Mouse (Mus musculus) liver, embryonic 12.5 days (tissue): ENCODE measurements around the gene Gm3558. TPM values are rescaled to one million over a fixed set of nuclear protein-coding genes. Genes with fewer than 3 reads are reported as not detected.
"Not testable (repeated sequence)": the region's sequence is repeated elsewhere in the genome, so short reads cannot be mapped to it uniquely, and the experiment has no call there.

ENCODE experiments used
- ATAC-seq: fragments of 200-750 bp; cut with Nextera tagmentation; 2 replicates; pipeline ENCODE4 v1.8.0; 2017; ENCODE audit warnings: moderate number of reproducible peaks, mild to moderate bottlenecking, moderate library complexity
- H3K27ac ChIP-seq: fragments of 300-500 bp; sonication (generic); 2 replicates; pipeline ENCODE4 v1.5.1; 2016; ENCODE audit warnings: mild to moderate bottlenecking
- H3K27me3 ChIP-seq: fragments of 300-500 bp; sonication (generic); replicated peaks from 2 replicates; pipeline ENCODE4 v1.6.1; 2016; ENCODE audit warnings: mild to moderate bottlenecking, moderate library complexity
- H3K36me3 ChIP-seq: fragments of 300-500 bp; sonication (generic); 2 replicates; pipeline ENCODE4 v1.6.1; 2016; ENCODE audit warnings: mild to moderate bottlenecking, moderate library complexity
- H3K4me1 ChIP-seq: fragments of 300-500 bp; sonication (generic); 2 replicates; pipeline ENCODE4 v1.6.1; 2016
- H3K4me2 ChIP-seq: fragments of 300-500 bp; sonication (generic); 2 replicates; pipeline ENCODE4 v1.6.1; 2016; ENCODE audit warnings: mild to moderate bottlenecking, moderate library complexity
- H3K4me3 ChIP-seq: fragments of 300-500 bp; sonication (generic); 2 replicates; pipeline ENCODE4 v1.5.1; 2016; ENCODE audit warnings: mild to moderate bottlenecking, moderate library complexity
- H3K9ac ChIP-seq: fragments of 300-500 bp; sonication (generic); 2 replicates; pipeline ENCODE4 v1.6.1; 2016; ENCODE audit warnings: mild to moderate bottlenecking, moderate library complexity
- H3K9me3 ChIP-seq: fragments of 300-500 bp; sonication (generic); replicated peaks from 2 replicates; pipeline ENCODE4 v1.6.1; 2016; ENCODE audit warnings: mild to moderate bottlenecking, moderate library complexity
- WGBS: fragments of 180-500 bp; shearing (Covaris S2); methylation state at CpG from one replicate; pipeline ENCODE4 v1.1.7; 2016; ENCODE audit not compliant: insufficient replicate concordance; 5-methylcytosine and 5-hydroxymethylcytosine counted together
- polyA plus RNA-seq: library from polyadenylated mRNA; unstranded; fragments of >200 nt; fragmentation: Nextera tagmentation; extraction: Ambion mirVana; gene quantifications from 2 replicates; pipeline ENCODE4 v1.2.1, GENCODE M21; 2016

Gm3558 gene
- 0.11 TPM in 1 of 2 replicates, not detected in the other for polyA plus RNA-seq

GRCm38 (mm10) chr14:7568382-7568781, at the start of gene Gm3558:
TSS of gene Gm3558 (minus strand) at chr14:7568566.
- not testable (repeated sequence) for H3K36me3 ChIP-seq, ATAC-seq, H3K9ac ChIP-seq, H3K27ac ChIP-seq, H3K9me3 ChIP-seq, H3K4me1 ChIP-seq, H3K27me3 ChIP-seq, H3K4me3 ChIP-seq
- peak within 1 kb of the TSS; percentile 53 for H3K4me2 ChIP-seq
- WGBS, result no CpG with 5 or more reads among the region's 34 CpGs

GRCm38 (mm10) chr14:7595492-7595891, 27.1 kb upstream of the Gm3558 start, which contains the start of gene Gm10338:
TSS of gene Gm10338 (minus strand) at chr14:7595592.
- not testable (repeated sequence) for ATAC-seq, H3K36me3 ChIP-seq, H3K9ac ChIP-seq, H3K4me2 ChIP-seq, H3K4me3 ChIP-seq, H3K27ac ChIP-seq, H3K9me3 ChIP-seq, H3K4me1 ChIP-seq, H3K27me3 ChIP-seq
- no CpG with 5 or more reads among the region's 2 CpGs for WGBS

- not testable (repeated sequence) for H3K4me3 ChIP-seq, H3K9me3 ChIP-seq, H3K4me1 ChIP-seq, ATAC-seq, H3K27me3 ChIP-seq, H3K27ac ChIP-seq, H3K9ac ChIP-seq, H3K36me3 ChIP-seq
- peak overlapping the region; percentile 53 for H3K4me2 ChIP-seq
- WGBS, result 2% methylated on average over 19 of the region's 27 CpGs
These were observed 476 bp downstream of the Gm3558 start for GRCm38 (mm10) chr14:7567890-7568289.

GRCm38 (mm10) chr14:7567266-7567665, 1.1 kb downstream of the Gm3558 start:
- 9% methylated on average over 8 of the region's 9 CpGs for WGBS
- H3K4me1 ChIP-seq, H3K36me3 ChIP-seq, H3K9ac ChIP-seq, H3K4me2 ChIP-seq, H3K27me3 ChIP-seq, H3K4me3 ChIP-seq, H3K9me3 ChIP-seq, ATAC-seq, H3K27ac ChIP-seq: not testable (repeated sequence)

Other genes with a start within 250 kb of the Gm3558 start
- gene Gm5797, start 236.2 kb downstream of the Gm3558 start, polyA plus RNA-seq, result not detected in 2 replicates
- gene Gm8374, start 203.4 kb downstream of the Gm3558 start, polyA plus RNA-seq, result not detected in 2 replicates
- gene Gm3755, start 117.6 kb downstream of the Gm3558 start, polyA plus RNA-seq, result not detected in 2 replicates
- gene Gm3752, start 84.8 kb downstream of the Gm3558 start, polyA plus RNA-seq, result not detected in 2 replicates
- not detected in 2 replicates for gene Gm10338, start 27.0 kb upstream of the Gm3558 start, polyA plus RNA-seq
- not detected in 2 replicates for gene Gm10128, start 75.4 kb upstream of the Gm3558 start, polyA plus RNA-seq
- gene Gm26661, start 223.0 kb upstream of the Gm3558 start, polyA plus RNA-seq, result not detected in 2 replicates
- gene Flnb, start 249.4 kb upstream of the Gm3558 start, polyA plus RNA-seq, result 7.4 and 8.7 TPM in 2 replicates